Mouse (Mus musculus): ENCODE measurements around the gene Dapl1.
A peak's percentile ranks its signal among the peaks of the same experiment; 100 is the strongest.

Dapl1 gene

DNA sequence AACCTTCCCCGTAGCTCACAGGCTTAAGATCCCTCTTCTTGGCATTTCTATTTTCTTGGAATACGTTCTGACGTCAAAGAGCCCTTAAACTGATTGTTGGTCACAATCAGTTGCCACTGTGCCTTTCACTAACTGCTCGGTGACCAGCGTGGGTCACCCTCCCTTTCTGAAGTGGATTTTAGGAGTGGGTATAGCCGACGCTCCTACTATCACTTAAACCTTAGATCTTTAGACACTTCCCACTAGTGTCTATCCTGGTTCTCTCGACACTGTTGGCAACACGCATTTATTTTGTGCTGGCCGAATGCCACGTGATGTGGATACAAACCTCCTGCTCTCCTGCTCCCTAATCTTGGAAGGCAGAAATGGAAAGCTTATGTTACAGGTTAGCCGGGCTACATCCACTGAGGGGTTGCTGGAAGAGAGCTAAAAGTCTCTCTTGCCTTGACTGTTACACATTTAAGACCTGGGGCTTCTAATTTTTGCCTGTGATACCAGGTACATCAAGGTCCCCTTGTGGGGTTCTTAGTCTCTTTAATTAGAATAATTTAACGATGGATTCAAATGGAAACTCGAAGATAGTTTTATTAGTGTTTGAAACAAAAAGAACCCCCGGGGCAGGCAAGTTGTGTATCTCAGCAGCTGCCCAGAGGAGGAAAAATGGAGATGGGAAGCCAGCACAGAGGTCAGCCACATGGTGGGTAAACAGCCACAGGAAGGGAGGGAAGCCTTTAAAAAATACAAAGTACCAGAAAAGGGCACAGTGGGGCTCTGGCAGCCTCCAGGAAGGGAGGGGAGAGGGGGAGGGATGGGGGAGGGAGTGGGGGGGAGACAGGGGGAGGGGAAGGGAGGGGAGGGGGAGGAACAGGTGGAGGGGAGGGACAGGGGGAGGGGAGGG lies 13.2 kb upstream of the Dapl1 start:
- DNase-seq (ENCODE audit: low read depth, low spot score): no peak

DNA sequence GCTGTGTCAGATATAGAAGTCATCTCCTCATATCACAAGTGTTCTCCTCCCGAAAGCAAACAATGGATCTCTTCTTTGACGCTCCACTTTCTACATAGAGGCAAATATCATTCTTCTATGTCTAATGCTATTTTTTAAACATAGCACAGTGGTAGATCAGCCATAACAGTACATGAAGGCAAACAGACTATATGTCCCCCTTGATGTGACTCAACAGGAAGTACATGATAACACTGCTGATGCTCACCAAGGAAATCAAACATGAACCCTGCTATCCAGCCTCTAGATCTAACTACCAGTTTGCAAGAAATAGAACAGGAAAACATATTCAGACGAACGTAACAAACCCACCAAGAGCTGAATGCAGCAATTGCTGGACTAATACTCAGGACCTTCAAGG lies 10.1 kb upstream of the Dapl1 start:
- no peak for DNase-seq (ENCODE audit: low read depth, low spot score)

DNA sequence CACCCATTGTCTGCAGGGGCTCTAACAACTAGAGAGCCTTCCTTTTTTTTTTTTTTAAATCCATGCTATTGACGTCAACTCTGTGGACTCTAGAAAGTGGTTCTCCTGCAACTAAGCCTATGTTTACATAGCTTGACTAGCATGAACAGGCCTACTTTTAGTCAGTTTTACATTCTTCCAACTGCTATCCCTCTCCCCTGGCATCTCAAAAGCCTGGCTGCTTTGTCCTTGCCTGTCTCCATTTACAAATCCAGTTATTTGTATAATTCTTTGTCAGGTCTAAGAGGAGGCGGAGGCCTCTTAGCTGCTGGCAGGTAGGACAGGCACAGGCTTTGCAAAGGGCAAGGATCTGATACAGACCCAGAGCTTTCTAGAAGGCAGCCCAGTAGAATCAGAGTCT lies 627 bp downstream of the Dapl1 start:
- DNase-seq (ENCODE audit: low read depth, low spot score): no peak

DNA sequence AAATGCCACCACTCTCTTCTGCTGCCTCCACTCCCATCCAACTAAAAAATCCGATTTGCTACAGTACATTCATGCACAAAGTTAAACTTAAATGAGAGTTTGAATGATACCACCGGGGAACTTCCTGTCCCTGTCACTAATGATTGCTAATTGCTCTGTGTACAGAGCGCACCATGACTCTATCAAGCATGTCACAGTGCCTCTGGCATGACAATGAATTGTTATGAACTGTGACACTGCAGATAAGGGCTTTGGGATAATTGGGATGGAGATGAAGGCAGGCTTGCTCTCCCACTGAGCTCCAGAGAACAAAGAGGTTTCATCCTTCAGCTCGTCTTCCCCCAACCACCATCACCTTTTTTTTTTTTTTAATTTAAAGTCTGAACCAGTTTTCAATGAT lies 1.2 kb downstream of the Dapl1 start:
- DNase-seq (ENCODE audit: low read depth, low spot score): no peak

DNA sequence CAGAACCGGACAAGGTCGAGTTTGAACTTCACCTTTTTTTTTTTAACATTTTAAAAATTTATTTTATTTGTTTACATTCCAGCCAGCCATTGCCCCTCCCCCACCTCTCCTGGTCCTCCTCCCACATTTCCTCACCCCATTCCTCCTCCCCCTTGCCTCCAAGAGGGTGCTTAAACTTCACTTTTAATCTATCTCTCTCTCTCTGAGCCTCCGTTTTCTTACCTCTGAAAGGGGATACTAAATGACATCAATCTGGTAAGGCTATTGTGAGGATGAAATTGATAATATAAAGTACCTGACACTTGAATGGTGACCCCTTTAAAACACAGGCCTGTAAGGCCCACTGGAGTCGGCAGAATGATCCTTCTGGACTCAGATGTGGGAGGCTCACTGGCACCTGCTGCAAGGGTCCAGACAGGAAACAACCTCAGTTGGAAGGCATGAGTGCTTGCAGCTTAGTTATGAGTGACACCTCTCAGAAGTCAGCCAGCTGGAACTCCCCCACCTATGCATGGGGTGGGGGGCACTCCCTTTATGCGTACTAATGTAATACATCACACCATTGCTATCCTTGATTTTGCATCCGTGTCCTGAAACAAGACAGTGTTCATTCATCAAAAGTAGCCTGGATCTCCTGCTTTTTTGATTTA lies 1.9 kb downstream of the Dapl1 start:
- DNase-seq (ENCODE audit: low read depth, low spot score): no peak

DNA sequence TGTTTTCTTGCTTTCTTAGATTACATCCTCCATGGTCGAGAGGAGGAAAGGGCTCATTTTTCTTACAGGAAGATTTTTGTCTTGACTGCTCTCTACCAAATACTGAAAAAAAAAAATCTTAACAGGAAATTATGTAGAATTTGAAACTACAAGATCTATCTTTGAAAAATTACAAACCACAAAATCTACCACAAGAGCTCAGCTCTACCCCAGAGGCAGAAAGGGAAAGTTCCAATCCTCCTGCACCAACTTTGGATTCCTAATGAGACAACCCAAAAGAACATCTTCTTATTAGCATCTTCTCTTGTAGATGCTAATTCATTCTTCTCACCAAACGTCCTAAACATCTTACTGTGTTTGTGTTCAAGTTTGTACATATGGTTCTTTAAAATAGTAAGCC lies 3.8 kb downstream of the Dapl1 start:
- DNase-seq (ENCODE audit: low read depth, low spot score): no peak

DNA sequence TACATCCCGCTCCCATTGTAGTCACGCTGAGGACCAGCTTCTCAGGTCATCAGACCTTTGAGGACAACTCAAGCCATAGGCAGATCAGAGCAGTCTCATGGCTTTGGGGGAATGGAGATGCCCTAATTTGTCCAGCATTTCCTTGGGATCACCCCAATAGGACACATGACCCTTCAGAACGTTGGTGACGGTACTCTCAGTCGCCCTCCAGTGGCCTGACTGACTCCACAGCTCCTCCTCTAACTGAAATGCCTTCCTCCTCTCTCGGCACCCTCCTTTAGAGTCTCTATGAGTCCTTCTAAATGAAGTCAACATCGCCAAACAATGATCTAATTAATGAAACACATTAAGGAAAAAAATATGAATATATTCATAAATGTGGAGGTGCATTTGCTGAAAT lies 5.9 kb downstream of the Dapl1 start:
- no peak for DNase-seq (ENCODE audit: low read depth, low spot score)

DNA sequence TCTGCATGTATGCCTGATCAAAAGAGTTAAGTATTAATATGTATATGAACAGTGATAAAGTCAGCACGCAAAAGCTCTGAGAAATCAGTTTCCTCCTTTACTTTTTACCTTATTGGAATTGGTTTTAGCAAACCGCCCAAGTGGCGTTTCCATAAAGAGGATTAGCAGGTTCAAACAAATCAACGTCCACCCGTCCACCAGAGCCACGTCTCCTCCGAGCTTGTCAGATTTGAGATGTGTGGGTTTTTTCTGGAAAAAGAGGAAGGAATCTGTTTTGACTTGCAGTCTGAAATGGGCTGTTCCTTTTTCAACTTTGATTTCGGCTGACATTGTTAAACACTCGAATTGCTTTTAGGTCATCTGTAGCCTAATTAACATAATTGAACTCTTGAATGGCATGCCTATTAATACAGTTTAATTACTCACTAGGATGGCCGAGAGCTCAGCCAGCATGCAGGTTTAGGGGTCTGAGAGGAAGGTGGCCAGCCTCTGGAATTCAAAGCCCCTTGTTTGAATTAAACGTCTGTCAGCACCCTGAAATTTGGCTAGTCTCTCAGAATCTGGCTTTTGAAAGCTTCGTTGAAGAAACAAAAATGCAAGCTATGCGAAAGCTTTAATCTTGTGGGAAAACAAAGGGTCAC lies 9.1 kb downstream of the Dapl1 start:
- no peak for DNase-seq (ENCODE audit: low read depth, low spot score)

DNA sequence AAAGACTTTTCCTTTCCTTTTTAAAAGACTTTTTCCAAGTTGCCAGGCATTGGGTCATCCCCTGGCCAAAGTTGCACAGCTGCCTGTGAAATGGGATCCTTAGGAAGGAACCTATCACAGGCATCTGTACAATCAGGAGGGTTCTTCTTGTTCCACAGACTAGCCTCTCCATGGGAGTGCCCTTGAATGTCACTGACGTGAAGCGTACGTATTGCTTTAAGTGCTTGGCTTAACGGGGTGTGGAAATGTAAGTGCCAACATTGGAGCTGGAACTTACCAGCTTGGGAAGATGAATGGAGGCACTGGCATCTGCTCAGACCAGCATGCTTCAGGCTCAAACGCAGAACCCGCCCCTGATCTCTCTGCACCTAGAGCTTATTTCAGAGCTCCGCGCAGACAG lies 14.7 kb downstream of the Dapl1 start:
- no peak for DNase-seq (ENCODE audit: low read depth, low spot score)

DNA sequence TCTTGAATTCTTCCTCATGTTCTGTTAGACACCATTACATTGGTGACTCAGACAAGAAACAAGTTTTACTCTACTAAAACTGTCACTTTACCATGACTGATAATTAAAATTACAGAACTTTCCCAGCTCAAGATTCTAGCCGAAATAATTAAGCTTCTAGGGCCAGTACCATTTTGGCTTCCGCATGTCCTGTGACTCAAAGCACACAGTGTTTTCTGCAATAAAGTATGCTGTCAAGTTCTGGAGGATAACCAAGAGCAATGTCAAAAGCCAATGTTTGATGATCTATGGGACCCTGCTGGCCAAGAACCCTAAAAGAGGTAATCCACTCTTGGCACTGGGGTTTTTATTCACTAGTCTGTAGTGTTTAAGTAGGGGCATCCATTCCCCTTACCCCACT lies 15.3 kb downstream of the Dapl1 start:
- no peak for DNase-seq (ENCODE audit: low read depth, low spot score)

DNA sequence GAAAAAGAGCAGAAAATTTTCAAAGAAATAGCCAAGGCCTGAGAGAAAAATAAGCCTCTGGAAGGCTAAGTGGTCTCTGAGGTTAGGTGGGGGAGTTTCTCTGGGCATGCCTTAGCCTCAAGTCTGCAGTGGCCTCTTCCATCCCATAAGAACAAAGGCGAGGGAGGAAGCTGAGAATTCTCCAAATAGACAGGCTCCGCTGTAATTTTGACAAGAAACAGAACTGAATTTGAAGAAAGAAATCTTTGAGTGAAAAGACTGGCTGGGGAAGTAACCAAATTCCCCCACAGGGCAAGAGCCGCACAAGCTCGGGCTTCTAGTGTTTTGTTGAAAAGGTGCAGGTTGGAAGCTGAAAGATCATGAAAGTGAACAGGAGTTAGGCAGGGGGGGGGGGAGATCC lies 24.6 kb downstream of the Dapl1 start:
- no peak for DNase-seq (ENCODE audit: low read depth, low spot score)

DNA sequence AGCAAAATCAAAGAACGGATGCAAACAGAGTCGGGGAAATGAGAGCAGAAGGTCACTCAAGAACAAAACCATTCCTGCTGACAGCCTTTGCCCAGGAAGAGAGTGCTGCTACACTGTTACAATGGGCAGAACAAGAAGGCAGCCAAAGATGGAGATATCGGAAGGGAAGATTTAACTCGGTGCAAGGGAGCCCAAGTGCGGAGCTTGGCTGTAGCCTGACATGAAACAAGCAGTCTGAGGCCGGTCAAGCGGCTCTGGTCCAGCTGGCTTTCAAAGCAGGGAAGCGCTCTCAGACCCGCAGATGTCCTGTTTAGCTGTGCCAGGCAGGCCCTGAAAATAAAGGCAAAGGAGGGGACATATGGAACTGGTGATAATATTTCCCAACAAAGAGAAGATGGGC lies 26.0 kb downstream of the Dapl1 start:
- DNase-seq (ENCODE audit: low read depth, low spot score): no peak

DNA sequence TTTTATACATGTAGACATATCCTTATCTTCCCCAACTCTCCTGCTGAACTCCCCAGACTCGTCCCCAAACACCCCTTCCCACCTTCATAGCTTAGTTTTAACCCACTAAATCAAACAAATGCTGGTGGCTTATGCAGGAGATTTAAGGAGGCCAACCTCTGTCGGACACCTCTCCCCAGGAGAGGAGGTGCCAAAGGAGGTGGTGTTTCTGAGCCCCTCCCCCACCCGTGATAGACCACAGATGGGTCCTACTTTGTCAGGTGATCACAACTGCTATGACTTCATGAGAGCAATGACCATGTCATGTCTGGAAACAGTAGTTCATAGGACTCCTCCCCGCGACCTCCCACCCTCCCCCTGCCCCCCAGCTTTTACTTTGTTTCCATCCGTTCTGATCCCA lies 26.4 kb downstream of the Dapl1 start:
- no peak for DNase-seq (ENCODE audit: low read depth, low spot score)

DNA sequence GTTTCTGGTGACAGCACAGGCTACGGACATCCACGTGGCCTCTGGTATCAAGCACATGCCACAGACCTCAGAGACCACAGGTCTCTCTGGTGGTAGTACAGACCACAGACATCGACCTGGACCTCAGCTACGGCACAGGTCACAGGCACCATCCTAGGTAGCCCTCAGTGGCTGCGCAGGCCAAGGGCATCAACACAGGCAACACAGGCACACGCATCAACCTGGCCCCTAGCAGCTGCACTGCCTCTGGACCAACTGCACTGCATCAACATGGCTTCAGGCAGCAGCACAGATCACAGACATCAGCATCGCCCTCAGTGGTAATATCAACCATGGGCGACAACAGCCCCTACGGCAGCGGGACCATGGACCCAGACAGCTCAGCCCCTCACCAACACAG lies 36.2 kb downstream of the Dapl1 start:
- DNase-seq (ENCODE audit: low read depth, low spot score): no peak

DNA sequence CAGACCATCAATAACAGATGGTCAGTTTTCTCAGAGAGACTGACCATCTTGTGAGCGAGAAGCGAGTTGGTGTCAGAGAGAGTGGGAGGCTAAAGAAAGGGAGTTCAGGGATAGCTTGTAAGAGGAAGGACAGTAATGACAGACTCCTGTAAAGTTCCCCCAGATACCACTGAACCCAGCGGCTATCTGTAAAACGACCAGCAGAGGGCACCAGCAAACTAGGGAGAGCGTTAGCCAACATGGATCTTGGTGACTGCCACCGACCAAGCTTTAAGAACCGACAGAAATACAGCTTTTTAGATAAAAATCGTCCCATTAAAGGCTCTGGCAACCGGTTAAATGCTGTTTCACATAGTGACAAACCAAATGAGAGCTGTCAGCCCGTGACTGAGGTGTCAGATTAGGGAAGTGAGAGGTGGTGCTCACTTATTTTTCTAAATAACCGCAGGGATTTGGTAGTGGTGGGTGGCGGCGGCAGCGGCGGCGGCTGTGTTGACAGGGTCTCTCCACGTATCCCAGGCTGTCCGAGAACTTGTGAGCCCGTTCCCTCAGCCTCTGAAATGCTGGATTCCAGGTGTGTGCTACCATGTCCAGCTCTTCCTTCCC lies 37.7 kb downstream of the Dapl1 start:
- DNase-seq (ENCODE audit: low read depth, low spot score): peak; percentile 72

DNA sequence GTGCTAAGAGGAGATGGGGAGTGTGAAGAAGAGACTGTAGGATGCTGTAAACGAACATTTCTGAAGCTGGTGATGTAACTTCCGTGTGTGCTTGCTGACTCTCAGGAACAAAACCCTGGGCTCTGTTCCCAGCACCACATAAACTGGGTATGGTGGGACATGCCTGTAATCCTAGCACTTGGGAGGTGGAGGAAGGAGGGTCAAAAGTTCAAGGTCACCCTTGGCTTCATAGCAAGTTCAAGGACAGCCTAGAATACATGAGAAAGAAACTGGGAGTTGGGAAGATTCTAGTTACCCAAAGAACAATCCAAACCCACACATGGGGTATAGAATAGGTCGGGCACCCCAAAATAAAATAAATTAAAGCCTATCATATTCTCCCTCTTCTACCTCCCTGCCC lies 39.1 kb downstream of the Dapl1 start:
- no peak for DNase-seq (ENCODE audit: low read depth, low spot score)

DNA sequence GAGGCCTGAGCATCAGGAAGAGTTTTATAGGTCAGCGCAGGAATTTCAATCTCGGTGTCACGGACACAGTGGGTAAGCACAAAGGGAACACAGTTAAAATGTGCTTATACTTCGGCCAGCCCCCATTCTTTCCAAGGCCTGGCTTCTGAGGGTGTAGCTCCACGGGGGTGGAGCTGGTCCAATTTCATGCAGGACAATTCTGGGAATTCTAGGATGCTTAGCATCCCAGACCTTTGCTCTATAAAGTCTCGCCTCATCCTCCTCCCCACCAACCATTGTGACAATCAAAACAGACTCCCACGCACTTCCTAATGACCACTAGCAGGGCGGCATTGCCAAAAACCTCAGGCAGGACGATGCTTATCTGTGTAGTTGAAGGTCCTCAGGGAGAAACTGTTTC lies 42.4 kb downstream of the Dapl1 start:
- DNase-seq (ENCODE audit: low read depth, low spot score): no peak

DNA sequence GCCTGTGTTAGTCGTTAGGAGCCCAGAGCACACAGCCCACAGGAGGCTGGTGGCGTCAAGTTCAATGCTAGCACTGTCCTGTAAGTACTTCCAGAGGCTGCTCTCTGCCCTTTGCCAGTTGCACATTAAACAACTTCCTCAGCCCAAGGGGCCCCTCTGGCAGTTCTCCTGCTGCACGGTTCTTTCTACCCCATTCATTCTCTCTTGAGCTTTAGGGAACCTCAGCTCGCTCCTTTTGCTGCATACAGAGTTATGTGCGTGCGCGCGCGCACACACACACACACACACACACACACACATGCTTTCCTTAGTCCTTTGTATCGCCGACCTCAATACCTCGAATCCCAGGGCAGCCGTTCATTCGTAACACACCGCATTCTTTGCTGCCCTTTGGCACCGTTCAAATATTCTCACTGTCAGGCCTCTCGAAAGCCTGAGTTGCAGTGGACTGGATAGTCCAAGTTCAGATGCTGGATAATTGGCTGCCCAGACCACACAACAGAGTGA lies 45.2 kb downstream of the Dapl1 start:
- no peak for DNase-seq (ENCODE audit: low read depth, low spot score)

DNA sequence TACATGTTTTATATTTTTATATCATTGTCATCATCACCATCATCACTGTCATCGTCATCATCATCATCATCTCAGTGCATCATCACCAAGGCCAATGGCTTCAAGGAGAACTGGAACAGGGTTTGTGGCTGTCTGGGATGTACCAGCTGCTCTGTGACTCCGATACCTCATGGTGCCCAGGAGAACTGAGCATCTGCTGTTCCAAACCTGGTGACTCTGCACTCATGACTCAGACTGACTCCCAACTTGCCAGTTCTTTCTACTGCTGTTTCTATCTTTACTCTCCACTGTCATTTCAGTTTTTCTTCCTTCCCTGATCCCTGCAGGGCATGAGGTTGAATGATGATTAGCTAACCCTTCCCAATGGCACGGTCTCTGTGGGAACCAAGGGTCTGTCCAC lies 46.4 kb downstream of the Dapl1 start:
- DNase-seq (ENCODE audit: low read depth, low spot score): peak; percentile 60

DNA sequence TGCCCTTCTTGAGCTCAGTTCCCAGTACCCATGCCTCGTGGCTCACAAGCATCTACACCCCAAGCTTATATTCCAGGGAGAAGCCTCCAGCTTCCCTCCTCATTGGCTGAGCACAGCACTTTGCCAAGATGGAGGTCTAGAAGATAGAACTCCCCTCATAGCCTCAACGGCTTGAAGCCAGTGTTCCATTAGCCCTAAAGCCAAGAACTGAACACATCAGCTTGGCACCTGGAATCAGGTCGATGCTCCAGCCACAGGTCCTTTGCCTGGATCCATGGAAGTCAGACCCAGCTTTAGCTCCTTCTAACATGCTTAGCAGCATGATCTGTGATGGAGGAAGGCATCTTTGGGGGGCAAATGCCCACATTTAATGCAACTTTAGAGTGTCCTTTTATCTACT lies 48.5 kb downstream of the Dapl1 start:
- no peak for DNase-seq (ENCODE audit: low read depth, low spot score)

DNA sequence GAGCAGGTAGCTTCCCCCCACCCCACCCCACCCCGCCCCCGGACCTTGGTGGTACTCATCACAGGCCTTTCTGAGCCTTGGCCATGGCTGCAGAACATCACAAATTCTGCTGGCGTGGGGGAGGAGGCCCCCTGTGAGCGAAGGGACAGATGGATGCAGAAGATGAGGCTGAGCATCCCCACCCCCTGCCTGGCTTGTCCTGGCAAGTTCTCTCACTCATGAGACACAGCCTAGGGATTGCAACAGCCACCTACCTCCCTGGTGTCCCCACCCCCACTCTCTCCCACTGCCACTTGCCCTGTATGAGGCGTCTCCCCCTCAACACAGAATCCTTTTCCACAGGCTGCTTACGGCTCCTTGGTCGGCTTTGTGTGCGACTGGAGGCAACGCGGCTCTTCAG lies 49.1 kb downstream of the Dapl1 start:
- no peak for DNase-seq (ENCODE audit: low read depth, low spot score)
